Mouse (Mus musculus) G1E-ER4 (cell line): ENCODE measurements at regions not wholly inside any gene's neighbourhood (a gene's known extent, or its start where the extent isn't known, plus 50 kb on each side); places are given as distances from the start of the nearest gene placed in this dataset.

Experiments used
- GATA1 ChIP-seq: IDR thresholded peaks from one replicate; pipeline ENCODE4 v1.8.0; 2012; ENCODE audit warnings: low read length, inconsistent platforms

- no peak for TF ChIP-seq GATA1
Observed at GRCm38 (mm10) chr11:31767727-31768495, 96.2 kb upstream of the Bod1 start.

GRCm38 (mm10) chr11:31769804-31770654 lies 98.3 kb upstream of the Bod1 start:
- TF ChIP-seq GATA1: no peak

GRCm38 (mm10) chr11:31770881-31771280 lies 99.2 kb upstream of the Bod1 start:
- TF ChIP-seq GATA1: no peak

GRCm38 (mm10) chr11:31771491-31772439 lies 100.1 kb upstream of the Bod1 start:
- no peak for TF ChIP-seq GATA1

- TF ChIP-seq GATA1: no peak
Observed at GRCm38 (mm10) chr11:31777531-31777930, 94.5 kb upstream of the Cpeb4 start.

GRCm38 (mm10) chr11:31778766-31779165 lies 93.2 kb upstream of the Cpeb4 start:
- TF ChIP-seq GATA1: no peak

- no peak for TF ChIP-seq GATA1
Observed at GRCm38 (mm10) chr11:31779267-31779666, 92.7 kb upstream of the Cpeb4 start.

- no peak for TF ChIP-seq GATA1
Observed at GRCm38 (mm10) chr11:31780969-31781368, 91.0 kb upstream of the Cpeb4 start.

GRCm38 (mm10) chr11:31781605-31782004 lies 90.4 kb upstream of the Cpeb4 start:
- no peak for TF ChIP-seq GATA1

GRCm38 (mm10) chr11:31783506-31784063 lies 88.4 kb upstream of the Cpeb4 start:
- no peak for TF ChIP-seq GATA1

GRCm38 (mm10) chr11:31784332-31784901 lies 87.6 kb upstream of the Cpeb4 start:
- no peak for TF ChIP-seq GATA1

GRCm38 (mm10) chr11:31785160-31785559 lies 86.9 kb upstream of the Cpeb4 start:
- TF ChIP-seq GATA1: no peak

GRCm38 (mm10) chr11:31787376-31787775 lies 84.6 kb upstream of the Cpeb4 start:
- no peak for TF ChIP-seq GATA1

GRCm38 (mm10) chr11:31787917-31788703 lies 83.9 kb upstream of the Cpeb4 start:
- no peak for TF ChIP-seq GATA1
